Mouse (Mus musculus): Measurements from ENCODE around the gene Zfp365. TPM values are rescaled to one million over a fixed set of nuclear protein-coding genes. Genes with fewer than 3 reads are reported as not detected.

Gene Zfp365
- total RNA-seq, 2 experiments from 2014 or later = not detected

- no peak for ATAC-seq (ENCODE audit: poor library complexity, severe bottlenecking)
Observed at GRCm38 (mm10) chr10:67906063-67906462, 6.4 kb downstream of the Zfp365 start.

DNA sequence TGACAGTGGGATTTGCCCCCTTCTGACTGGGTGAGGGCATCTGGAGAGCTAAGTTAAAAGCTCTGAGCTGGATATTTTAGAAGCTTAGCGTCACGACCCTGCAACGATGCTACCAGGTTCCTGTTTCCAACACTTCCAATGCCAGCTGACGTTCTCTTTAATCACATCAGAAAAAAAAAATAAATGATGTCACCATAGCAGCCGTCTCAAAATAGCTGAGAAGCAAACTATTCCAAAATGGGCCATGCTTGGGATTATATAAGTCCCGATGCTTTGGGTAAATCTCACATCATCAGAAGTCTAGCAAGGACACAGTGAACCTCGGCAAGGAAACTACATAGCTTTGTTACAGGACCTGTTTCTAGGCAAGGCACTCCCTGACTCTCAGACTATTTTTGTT lies 9.1 kb downstream of the Zfp365 start:
- ATAC-seq (ENCODE audit: poor library complexity, severe bottlenecking) = no peak

DNA sequence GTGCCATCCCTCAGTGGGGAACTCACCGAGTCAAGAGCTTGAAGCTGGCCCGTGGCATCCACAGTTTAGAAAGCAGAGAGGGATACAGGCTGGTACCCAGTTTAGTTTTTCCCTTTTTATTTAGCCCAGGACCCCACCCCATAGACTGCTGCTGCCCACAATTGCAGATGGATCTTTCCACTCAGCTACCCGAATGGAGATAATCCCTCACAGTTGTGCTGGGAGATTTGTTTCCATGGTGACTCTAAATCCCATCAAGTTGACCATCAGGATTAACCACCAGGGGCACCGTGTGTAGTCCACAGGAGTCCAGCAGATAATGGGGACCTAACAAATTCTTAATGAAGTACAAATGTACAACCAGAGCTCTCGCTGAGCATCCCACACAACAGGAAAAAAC lies 11.3 kb downstream of the Zfp365 start:
- ATAC-seq (ENCODE audit: poor library complexity, severe bottlenecking) = no peak

DNA sequence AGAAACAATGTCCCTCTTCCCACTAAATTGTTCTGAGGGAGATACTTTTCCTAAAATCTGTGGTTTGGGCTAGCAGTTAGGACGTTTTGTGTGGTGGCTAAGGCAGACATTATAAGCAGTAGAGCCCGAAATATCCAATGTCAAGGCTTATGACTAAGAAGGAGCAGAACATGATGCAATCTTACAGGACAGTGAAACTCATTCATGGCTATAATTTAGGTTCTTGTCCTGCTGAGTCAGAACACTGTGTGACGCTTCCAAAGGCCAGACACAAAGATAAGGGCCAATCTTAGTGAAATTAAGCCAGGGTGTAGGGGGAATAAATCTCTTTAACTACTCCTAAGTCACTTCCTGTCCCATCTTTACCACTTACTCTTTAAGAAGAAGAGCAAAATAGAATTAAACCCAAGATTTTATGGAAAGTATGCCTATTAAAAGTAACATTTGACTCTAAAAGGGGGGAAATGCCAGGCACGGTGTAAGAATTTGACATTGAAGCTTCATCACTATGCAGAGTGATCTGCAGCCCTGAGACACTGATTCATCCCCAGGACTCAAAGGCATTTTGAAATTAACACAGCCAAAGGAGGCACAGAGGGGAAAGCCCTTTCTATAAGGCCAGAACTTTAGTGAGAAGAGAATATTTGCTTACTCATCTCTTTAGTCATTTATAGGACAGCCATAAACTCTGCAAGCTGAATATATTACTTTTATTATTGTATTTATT lies 13.3 kb downstream of the Zfp365 start:
- ATAC-seq (ENCODE audit: poor library complexity, severe bottlenecking) = no peak

DNA sequence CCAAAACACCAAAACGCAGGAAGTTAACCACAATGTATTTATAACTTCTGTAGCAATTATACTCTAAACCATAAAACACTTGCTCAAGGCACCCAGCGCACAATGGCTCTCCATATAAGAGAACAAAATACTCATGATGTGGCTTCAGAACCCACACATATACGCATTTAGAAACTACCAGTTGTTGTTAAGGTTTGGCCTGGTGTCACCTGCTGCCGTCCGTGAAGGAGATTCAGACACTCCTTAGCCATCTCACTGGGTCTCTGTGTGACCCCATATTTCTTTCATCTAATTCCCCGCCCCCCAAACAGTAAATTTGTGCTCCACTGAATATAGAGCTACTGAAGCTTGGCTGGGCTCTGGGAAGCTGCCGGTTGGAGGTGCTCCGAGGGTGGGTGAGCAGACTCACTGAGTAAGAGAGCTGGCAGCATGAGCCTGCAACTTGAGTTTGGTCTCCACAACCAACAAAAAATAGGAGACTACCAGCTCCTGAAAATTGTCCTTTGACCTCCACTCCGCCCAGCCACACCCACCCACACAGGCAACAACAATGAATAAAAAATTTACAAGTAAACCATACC lies 14.0 kb downstream of the Zfp365 start:
- no peak for ATAC-seq (ENCODE audit: poor library complexity, severe bottlenecking)

GRCm38 (mm10) chr10:67897281-67897680 lies 15.2 kb downstream of the Zfp365 start:
- ATAC-seq (ENCODE audit: poor library complexity, severe bottlenecking) = no peak

DNA sequence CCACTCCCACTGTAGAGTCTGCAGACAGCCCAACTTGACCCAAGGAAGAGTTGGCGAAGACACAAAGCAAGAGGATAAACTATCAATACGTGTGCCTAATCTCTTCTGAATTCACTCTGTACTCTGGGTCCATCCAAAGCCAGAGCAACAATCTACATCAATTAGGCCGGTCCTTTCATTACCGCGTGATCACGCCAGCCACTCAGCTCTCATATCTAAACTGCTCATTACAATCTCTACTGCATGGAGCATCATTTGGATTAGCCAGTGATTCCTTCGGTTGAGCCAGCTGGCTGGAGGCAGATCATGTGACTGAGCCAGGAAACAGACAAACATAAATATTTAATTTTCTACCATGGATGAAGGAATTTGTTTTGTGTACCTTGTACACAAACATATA lies 17.8 kb downstream of the Zfp365 start:
- ATAC-seq (ENCODE audit: poor library complexity, severe bottlenecking) = no peak

- ATAC-seq (ENCODE audit: poor library complexity, severe bottlenecking) = no peak
Observed at GRCm38 (mm10) chr10:67894059-67894458, 18.4 kb downstream of the Zfp365 start.

DNA sequence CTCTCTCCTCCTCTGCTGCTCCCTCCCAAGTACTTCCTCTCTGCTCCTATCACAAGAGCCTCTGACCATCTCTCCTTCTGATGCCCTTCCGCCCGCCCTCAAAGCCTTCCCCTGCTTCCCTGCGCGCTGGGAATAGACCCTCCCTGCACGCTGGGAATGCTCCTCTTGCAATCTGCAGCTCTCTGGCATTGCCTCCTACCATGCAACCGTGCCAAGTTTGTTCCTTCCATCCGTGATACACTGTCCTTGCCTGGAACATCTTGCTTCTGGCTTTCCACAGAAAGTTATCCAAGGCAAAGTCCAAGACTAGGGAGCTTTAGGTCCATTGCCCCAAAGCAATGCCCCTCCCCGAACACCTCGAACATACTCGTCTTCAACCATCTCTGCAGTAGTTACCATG lies 19.2 kb downstream of the Zfp365 start:
- ATAC-seq (ENCODE audit: poor library complexity, severe bottlenecking) = no peak

DNA sequence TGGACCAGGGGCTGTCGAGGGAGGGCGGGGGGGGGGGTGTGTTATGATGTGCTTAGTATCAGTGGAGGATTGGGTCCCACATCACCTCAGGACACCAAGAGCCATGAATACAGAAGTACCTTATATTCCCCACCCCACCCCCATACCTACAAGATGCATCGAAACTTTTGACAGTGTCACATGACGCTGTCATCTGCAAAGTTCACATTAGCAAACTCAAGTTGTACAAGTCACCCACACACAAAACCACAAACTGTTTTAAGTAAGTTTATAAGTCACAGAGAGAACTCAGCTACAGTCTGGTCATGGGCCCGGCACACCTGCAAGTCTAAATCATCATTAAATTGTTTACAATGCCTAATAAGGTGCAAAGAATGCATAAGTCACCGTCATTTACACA lies 21.3 kb downstream of the Zfp365 start:
- no peak for ATAC-seq (ENCODE audit: poor library complexity, severe bottlenecking)

- ATAC-seq (ENCODE audit: poor library complexity, severe bottlenecking) = no peak
Observed at GRCm38 (mm10) chr10:67887971-67888370, 24.5 kb downstream of the Zfp365 start.

DNA sequence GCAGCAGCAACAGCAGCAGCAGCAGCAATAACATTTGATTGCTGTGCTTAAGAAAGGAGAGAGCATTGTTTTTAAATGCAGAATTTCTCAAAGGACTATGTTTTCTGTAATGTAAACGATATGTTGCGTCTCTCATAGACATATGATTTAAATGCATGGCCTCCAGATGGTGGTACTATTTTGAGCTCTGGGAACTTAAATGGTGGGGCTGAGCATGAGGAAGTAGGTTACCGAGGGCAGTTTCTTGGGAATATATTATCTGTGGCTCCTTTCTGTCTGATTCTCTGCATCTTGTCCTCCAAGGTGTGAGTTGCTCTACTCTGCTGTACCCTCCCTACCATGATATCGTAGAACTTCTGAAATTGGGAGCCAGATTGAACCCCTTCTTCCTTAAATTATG lies 31.8 kb downstream of the Zfp365 start:
- ATAC-seq (ENCODE audit: poor library complexity, severe bottlenecking) = no peak

DNA sequence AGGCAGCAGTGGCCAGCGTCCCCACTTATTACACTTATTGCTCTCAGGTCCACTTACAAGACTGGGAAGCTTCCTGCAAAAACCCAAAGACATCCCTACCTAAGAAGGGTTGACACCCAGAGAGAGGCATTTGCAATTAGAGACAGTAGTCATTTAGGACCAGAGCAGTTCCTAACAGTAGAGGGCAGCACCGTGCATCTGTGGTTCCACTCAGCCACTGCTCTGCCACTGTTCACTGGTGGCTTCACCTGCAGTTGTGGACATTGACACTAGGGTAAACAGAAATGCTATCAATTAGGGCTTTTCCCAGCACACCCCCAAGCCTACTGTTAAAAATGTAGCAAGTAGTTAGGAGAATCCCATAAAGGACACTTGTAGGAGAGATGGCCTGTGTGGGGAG lies 40.7 kb downstream of the Zfp365 start:
- peak; percentile 94 for ATAC-seq (ENCODE audit: poor library complexity, severe bottlenecking)

GRCm38 (mm10) chr10:67868234-67868633 lies 44.2 kb downstream of the Zfp365 start:
- ATAC-seq (ENCODE audit: poor library complexity, severe bottlenecking) = no peak

DNA sequence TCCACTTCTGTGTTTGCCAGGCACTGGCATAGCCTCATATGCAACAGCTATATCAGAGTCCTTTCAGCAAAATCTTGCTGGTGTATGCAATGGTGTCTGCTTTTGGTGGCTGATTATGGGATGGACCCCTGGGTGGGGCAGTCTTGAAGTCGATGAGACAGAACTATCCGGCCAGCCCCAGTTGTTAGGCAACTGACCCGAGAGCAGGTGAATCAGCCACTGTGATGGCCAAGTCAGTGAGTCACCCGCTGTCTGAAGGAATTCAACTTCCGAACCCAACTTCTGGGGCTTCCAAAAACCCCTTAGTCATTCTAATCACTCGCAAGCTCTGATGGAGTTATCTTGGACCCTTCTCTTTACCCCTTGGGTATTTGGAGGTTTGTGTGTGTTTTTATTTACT lies 46.6 kb downstream of the Zfp365 start:
- no peak for ATAC-seq (ENCODE audit: poor library complexity, severe bottlenecking)

DNA sequence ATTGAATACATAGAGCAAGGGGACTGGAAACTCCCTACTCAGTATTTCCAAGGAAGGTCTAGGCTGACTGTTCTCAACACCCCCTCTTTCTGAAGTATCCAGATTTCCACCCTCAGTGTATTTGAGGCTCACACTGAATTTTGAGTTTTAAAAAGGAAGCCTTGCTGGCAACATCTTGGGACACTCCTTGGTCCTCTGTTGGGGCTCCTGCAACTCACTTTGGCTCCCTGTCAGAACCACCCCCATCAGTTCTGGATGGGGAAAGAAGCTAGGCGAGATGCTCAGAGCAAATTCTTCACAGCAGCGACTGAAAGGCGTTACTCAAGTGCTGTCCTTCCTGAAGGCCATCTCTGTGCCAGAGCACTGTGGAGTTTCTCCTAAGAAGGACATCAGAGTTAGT lies 47.4 kb downstream of the Zfp365 start:
- no peak for ATAC-seq (ENCODE audit: poor library complexity, severe bottlenecking)

DNA sequence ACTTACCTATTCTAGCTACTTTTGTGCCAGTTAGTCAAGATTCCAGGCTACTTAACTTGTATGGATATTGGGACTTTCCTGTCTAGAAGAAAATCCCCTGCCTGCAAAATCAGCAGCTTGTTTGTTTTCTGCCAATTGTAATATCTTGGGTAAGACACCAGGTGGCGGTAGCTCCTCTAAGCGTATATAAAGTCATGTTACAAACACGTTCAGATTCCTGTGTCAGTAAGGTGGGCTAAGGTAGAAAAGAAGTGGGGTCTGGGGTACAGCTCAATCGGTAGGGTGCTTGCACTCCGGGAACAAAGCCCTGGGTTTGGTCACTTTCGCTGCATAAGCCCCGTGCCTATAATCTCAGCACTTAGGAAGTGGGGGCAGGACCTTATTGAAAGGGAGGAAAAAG lies 50.1 kb downstream of the Zfp365 start:
- no peak for ATAC-seq (ENCODE audit: poor library complexity, severe bottlenecking)

GRCm38 (mm10) chr10:67858878-67859277 lies 53.6 kb downstream of the Zfp365 start:
- ATAC-seq (ENCODE audit: poor library complexity, severe bottlenecking) = peak; percentile 87

DNA sequence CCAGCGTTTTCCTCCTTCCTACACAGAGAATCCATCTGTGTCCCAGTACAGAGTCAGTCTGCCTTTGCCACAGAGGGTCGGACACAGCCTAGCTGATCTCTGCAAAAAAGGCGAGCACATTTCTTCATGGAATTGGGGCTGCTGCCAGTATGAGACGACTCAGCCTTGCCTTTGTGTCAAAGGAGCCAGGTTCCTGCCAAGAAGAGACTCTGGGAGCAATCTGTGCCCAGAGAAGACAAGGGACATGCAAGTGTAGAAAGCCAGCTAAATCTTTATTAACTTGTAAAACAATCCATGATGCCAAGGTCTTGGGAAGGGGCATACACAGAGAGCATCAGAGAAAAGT lies 54.9 kb downstream of the Zfp365 start:
- ATAC-seq (ENCODE audit: poor library complexity, severe bottlenecking) = no peak

- ATAC-seq (ENCODE audit: poor library complexity, severe bottlenecking) = no peak
Observed at GRCm38 (mm10) chr10:67856791-67857560, 55.5 kb downstream of the Zfp365 start.

- ATAC-seq (ENCODE audit: poor library complexity, severe bottlenecking) = no peak
Observed at GRCm38 (mm10) chr10:67855760-67856159, 56.7 kb downstream of the Zfp365 start.

DNA sequence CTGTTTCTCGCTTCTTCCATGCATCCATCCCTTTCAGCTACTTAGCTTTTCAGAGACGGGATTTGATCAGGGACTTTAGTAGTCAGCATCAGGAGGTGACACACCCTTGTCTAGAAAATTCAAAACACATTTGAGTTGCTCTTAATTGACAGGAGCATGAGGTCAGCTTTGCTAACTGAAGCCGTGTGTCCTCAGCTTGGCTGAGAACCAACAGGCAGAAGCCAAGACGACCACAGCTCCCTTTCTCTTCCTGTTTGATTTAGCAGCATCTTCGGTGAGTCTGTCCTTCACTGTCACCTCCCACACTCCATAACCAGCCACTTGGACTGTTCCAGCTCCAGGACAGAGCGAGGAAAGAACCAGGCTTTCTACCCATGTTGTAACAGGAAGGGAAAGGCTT lies 60.1 kb downstream of the Zfp365 start:
- no peak for ATAC-seq (ENCODE audit: poor library complexity, severe bottlenecking)

Data from megakaryocyte, adult 5-6 weeks (primary cell).